Mouse (Mus musculus): ENCODE measurements around the gene Cdhr3. TPM values are rescaled to one million over a fixed set of nuclear protein-coding genes. Genes with fewer than 3 reads are reported as not detected.

Gene Cdhr3
- polyA plus RNA-seq, 1 experiment from 2014 or later: 0.25 TPM

- Histone ChIP-seq H3K9ac (ENCODE audit: low read depth, low read length) (no peak overlapping the region), H3K4me2 (ENCODE audit: low read length) (no peak overlapping the region), H3K4me3 (ENCODE audit: low read length) (no peak overlapping the region), H3K27me3 (replicated peaks; ENCODE audit: control insufficient read depth, insufficient read depth, low read length) (no peaks in the 10 kb centered on the region), H3K9me3 (ENCODE audit: control insufficient read depth, low read length) (no peaks in the 10 kb centered on the region), H3K36me3 (ENCODE audit: control insufficient read depth, insufficient read depth, low read length) (no peaks in the 10 kb centered on the region), H3K4me1 (ENCODE audit: control insufficient read depth, insufficient read depth, low read depth, low read length) (no peaks in the 10 kb centered on the region), H3K27ac (ENCODE audit: low read depth, low read length) (no peak overlapping the region)
- 70% methylated on average over 12 of the region's 12 CpGs for WGBS
- no peak for ATAC-seq
These were observed 102.9 kb downstream of the Cdhr3 start for GRCm38 (mm10) chr12:32989731-32990130.

GRCm38 (mm10) chr12:32986284-32986683, 106.4 kb downstream of the Cdhr3 start:
- H3K9me3 ChIP-seq (ENCODE audit: control insufficient read depth, low read length): no peaks in the 10 kb centered on the region
- no peak for ATAC-seq
- WGBS: 74% methylated on average over 1 of the region's 1 CpGs

More at GRCm38 (mm10) chr12:32986284-32986683, 106.4 kb downstream of the Cdhr3 start:
- Histone ChIP-seq H3K27ac (ENCODE audit: low read depth, low read length) (no peak overlapping the region), H3K4me1 (ENCODE audit: control insufficient read depth, insufficient read depth, low read depth, low read length) (no peaks in the 10 kb centered on the region), H3K36me3 (ENCODE audit: control insufficient read depth, insufficient read depth, low read length) (no peaks in the 10 kb centered on the region), H3K27me3 (replicated peaks; ENCODE audit: control insufficient read depth, insufficient read depth, low read length) (no peaks in the 10 kb centered on the region), H3K4me3 (ENCODE audit: low read length) (no peak overlapping the region), H3K9ac (ENCODE audit: low read depth, low read length) (no peak overlapping the region), H3K4me2 (ENCODE audit: low read length) (no peak overlapping the region)

Small RNA genes lying within 50 kb of the gene (microRNA-seq; reads per million reads assigned to microRNA genes)
- gene Gm22904: not detected

Other genes with a start within 250 kb of the Cdhr3 start
- gene Sypl, start 139.0 kb downstream of the Cdhr3 start, polyA plus RNA-seq (2015; fragmentation: Nextera tagmentation; extraction: Ambion mirVana): 43.4 and 46.0 TPM in 2 replicates
- gene Atxn7l1, start 54.8 kb upstream of the Cdhr3 start, polyA plus RNA-seq (2015; fragmentation: Nextera tagmentation; extraction: Ambion mirVana): 18.7 and 25.1 TPM in 2 replicates

Data from hindbrain, embryonic 16.5 days (tissue).